Mouse (Mus musculus): ENCODE data around the gene Oxtr.

GRCm38 (mm10) chr6:112423746-112424501 is 65.8 kb downstream of the Oxtr start:
- TF ChIP-seq CTCF (IDR thresholded peaks at IDR 0.05; ENCODE audit: low read depth) (no peak), EP300 (optimal IDR thresholded peaks at IDR 0.05) (no peak)
